Mouse (Mus musculus) hematopoietic multipotent progenitor cell, adult 10-12 weeks (in vitro differentiated cells): ENCODE data around the gene Ngly1. TPM values are rescaled to one million over a fixed set of nuclear protein-coding genes. Genes with fewer than 3 reads are reported as not detected.

Experiments
- polyA plus RNA-seq: library from polyadenylated mRNA; stranded (reverse); fragments of >175 nt; gene quantifications from 2 replicates; pipeline ENCODE4 v1.2.3, GENCODE M21; 2012; ENCODE audit warnings: low replicate concordance

The Ngly1 gene
- polyA plus RNA-seq: 324 and 553 TPM in 2 replicates

DNA sequence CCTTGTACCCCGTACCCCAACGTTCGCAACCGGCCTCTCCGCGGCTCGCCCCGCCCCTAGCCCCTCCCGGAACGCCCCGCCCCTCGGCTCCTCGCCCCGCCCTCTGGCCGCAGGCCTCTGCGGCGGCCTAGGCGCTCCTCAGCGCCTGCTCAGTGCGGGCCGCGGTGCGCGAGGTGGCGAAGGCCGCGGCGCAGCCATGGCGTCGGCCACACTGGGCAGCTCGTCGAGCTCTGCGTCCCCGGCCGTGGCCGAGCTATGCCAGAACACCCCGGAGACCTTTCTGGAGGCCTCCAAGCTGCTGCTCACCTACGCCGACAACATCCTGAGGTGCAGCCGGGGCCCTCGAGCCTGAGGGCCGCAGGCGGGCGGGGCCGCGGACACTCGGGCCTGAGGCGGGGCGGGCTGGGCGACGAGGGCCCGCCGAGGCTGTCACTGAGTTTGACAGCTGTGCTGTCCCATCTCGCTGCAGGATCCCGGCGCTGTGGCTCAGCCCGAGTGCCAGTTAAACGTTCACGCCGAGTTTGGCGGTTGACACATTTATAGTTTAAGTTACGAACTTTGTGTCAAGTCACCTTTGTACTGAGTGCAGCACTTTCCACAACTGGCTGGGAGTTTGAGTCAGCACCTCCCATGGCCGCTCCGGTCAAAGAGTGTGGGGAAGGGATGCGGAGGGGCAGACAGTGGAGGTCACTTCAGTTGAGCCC is at the start of gene Ngly1, which contains the start of gene Oxsm:
Gene Ngly1, plus strand, starts transcription at position 110 of the 704 bp plus-strand sequence.
Gene Oxsm, minus strand, starts transcription at position 638 of the 704 bp plus-strand sequence.

Other genes with a start within 250 kb of the Ngly1 start
- gene Oxsm, start 528 bp downstream of the Ngly1 start, polyA plus RNA-seq: 0.71 and 1.2 TPM in 2 replicates
- gene Top2b, start 115.9 kb downstream of the Ngly1 start, polyA plus RNA-seq: 13.1 and 16.0 TPM in 2 replicates